Comparison of ENCODE assay signal across 7 mouse cellular contexts in genomic region chr7:145194455-145195161, GRCm38 (mm10). TPM values are rescaled to one million over a fixed set of nuclear protein-coding genes. Genes with fewer than 3 reads are reported as not detected.
DNase-seq lines count a peak whose midpoint lies in the region; ATAC-seq lines count a peak whose summit lies in the region.

No protein-coding gene starts in this region.

- peak overlapping the region; percentile 82 for H3K27ac ChIP-seq in embryonic facial prominence, embryonic 13.5 days

- DNase-seq in 3134 (ENCODE audit: extremely low read depth, insufficient read length, low spot score) = peak; percentile 64
- peak; percentile 43 for DNase-seq in 416B (ENCODE audit: low read depth)
- DNase-seq in heart, postnatal 4 days = peak; percentile 84
- peak; percentile 84 for DNase-seq in layer of hippocampus, adult 9-11 months
- no peak for DNase-seq in spleen, postnatal 10 days (ENCODE audit: low spot score in 2 of 2)

- WGBS in embryonic facial prominence, embryonic 13.5 days = 59% methylated on average over 3 of the region's 3 CpGs

- H3K27me3 ChIP-seq in embryonic facial prominence, embryonic 13.5 days = no peaks in the 10 kb centered on the region

- H3K9me3 ChIP-seq in embryonic facial prominence, embryonic 13.5 days = no peaks in the 10 kb centered on the region

- peak; percentile 67 for ATAC-seq in embryonic facial prominence, embryonic 13.5 days (ENCODE audit: insufficient number of reproducible peaks, insufficient read depth, low FRiP score, low TSS enrichment, low read depth)
- peak; percentile 27 for ATAC-seq in megakaryocyte progenitor cell, adult 5-6 weeks (replicated peaks; ENCODE audit: poor library complexity)

- H3K4me1 ChIP-seq in embryonic facial prominence, embryonic 13.5 days = peaks cover 46% of the 10 kb centered on the region

- H3K36me3 ChIP-seq in embryonic facial prominence, embryonic 13.5 days = no peaks in the 10 kb centered on the region

- no peak overlapping the region for H3K4me3 ChIP-seq in embryonic facial prominence, embryonic 13.5 days

- 0 out of 2 replicates have a peak overlapping the region, but pooled peaks have one; percentile 3 for H3K9ac ChIP-seq in embryonic facial prominence, embryonic 13.5 days

- no peak overlapping the region for H3K4me2 ChIP-seq in embryonic facial prominence, embryonic 13.5 days

RNA-seq across cellular contexts. Expression of gene 1810010D01Rik, which starts 13.3 kb away (rescaled TPM):
- 0.44 and 0.84 TPM in 2 replicates for polyA plus RNA-seq in embryonic facial prominence, embryonic 13.5 days (2015; fragmentation: Nextera tagmentation; extraction: Ambion mirVana)
- total RNA-seq in heart, postnatal 4 days (2021) = under 1 TPM in 1 of 2 experiments, not detected in 1; 0.31 TPM
- total RNA-seq in megakaryocyte progenitor cell, adult 5-6 weeks (2015) = not detected in 2 replicates
- total RNA-seq in megakaryocyte progenitor cell, adult 5-6 weeks (2017) = not detected in 2 replicates

Comparison
In these comparisons a context has a peak if more than half of its experiments do, and no peak if none do; other contexts are left out.
1. DNase-seq: peak in 3134 (single experiment), 416B (single experiment), heart, postnatal 4 days (single experiment) and layer of hippocampus, adult 9-11 months (single experiment); none in spleen, postnatal 10 days (0 of 2).